Mouse (Mus musculus): ENCODE data around the gene Fstl1. TPM values are rescaled to one million over a fixed set of nuclear protein-coding genes. Genes with fewer than 3 reads are reported as not detected.

The Fstl1 gene
- polyA plus RNA-seq, 1 experiment from 2014 or later, result 420 TPM

GRCm38 (mm10) chr16:37878951-37879505, 102.4 kb downstream of the Fstl1 start:
- Histone ChIP-seq H3K9ac (ENCODE audit: low read length) (no peak overlapping the region), H3K4me2 (ENCODE audit: low read depth, low read length) (no peak overlapping the region), H3K4me3 (ENCODE audit: low read length) (no peak overlapping the region), H3K9me3 (replicated peaks; ENCODE audit: control insufficient read depth, low read length) (no peaks in the 10 kb centered on the region), H3K36me3 (ENCODE audit: control insufficient read depth, insufficient read depth) (peaks cover 43% of the 10 kb centered on the region), H3K27ac (ENCODE audit: low read length) (no peak overlapping the region), H3K27me3 (ENCODE audit: control insufficient read depth, insufficient read depth, low read length) (no peaks in the 10 kb centered on the region), H3K4me1 (ENCODE audit: control insufficient read depth, insufficient read depth, low read length) (peaks cover 10% of the 10 kb centered on the region)
- 90% methylated on average over 7 of the region's 7 CpGs for WGBS
- ATAC-seq (replicated peaks; ENCODE audit: extremely low read depth, insufficient read depth, low FRiP score), result no peak

DNA sequence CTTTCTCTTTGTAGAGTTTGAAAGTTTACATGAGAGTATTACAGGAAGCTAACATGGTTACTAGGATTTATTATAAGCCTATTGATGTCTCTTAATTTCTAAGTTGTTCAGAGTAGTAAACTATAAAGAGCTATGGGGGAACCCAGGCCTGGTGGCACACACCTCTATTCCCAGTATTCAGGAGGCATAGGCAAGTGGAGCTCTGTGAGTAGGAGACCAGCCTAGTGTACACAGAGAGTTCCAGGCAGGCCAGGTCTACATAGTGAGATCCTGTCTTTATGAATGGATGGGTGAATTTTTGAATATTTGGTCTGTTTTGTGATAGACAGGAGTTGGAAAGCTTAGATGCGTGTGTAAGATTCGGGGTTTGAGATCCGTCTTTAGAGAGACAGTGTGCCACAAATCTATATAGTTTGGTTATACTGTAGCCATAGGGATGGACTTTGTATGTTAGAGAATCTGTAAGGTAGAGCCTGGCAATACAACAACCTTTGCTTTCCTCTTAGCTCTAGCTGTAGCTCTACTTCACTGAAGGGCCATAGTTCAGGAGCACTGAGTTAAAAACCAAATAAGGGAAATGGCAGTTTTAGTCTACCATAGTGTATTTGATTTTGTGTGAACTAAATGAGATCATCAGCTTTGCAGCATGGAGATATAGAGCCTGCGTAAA, 103.2 kb downstream of the Fstl1 start:
- H3K4me3 ChIP-seq (ENCODE audit: low read length), result no peak overlapping the region
- H3K4me1 ChIP-seq (ENCODE audit: control insufficient read depth, insufficient read depth, low read length), result peaks cover 6% of the 10 kb centered on the region
- no peak overlapping the region for H3K9ac ChIP-seq (ENCODE audit: low read length)
- no peaks in the 10 kb centered on the region for H3K27me3 ChIP-seq (ENCODE audit: control insufficient read depth, insufficient read depth, low read length)
- H3K36me3 ChIP-seq (ENCODE audit: control insufficient read depth, insufficient read depth), result peaks cover 43% of the 10 kb centered on the region
- 94% methylated on average over 4 of the region's 4 CpGs for WGBS
- no peak overlapping the region for H3K27ac ChIP-seq (ENCODE audit: low read length)
- no peak for ATAC-seq (replicated peaks; ENCODE audit: extremely low read depth, insufficient read depth, low FRiP score)
- H3K9me3 ChIP-seq (replicated peaks; ENCODE audit: control insufficient read depth, low read length), result no peaks in the 10 kb centered on the region
- no peak overlapping the region for H3K4me2 ChIP-seq (ENCODE audit: low read depth, low read length)

GRCm38 (mm10) chr16:37881168-37881567, 104.5 kb downstream of the Fstl1 start:
- Histone ChIP-seq H3K27me3 (ENCODE audit: control insufficient read depth, insufficient read depth, low read length) (no peaks in the 10 kb centered on the region), H3K4me1 (ENCODE audit: control insufficient read depth, insufficient read depth, low read length) (peaks cover 5% of the 10 kb centered on the region), H3K4me3 (ENCODE audit: low read length) (no peak overlapping the region), H3K36me3 (ENCODE audit: control insufficient read depth, insufficient read depth) (peaks cover 43% of the 10 kb centered on the region), H3K4me2 (ENCODE audit: low read depth, low read length) (no peak overlapping the region), H3K9me3 (replicated peaks; ENCODE audit: control insufficient read depth, low read length) (no peaks in the 10 kb centered on the region), H3K9ac (ENCODE audit: low read length) (no peak overlapping the region), H3K27ac (ENCODE audit: low read length) (no peak overlapping the region)
- WGBS, result 55% methylated on average over 2 of the region's 2 CpGs
- ATAC-seq (replicated peaks; ENCODE audit: extremely low read depth, insufficient read depth, low FRiP score), result no peak

Other genes starting within 250 kb of the Fstl1 start
- 18.0 and 20.9 TPM in 2 replicates for gene Gtf2e1, start 237.1 kb upstream of the Fstl1 start, polyA plus RNA-seq (2015; fragmentation: Nextera tagmentation; extraction: Ambion mirVana)
- gene Rabl3, start 237.0 kb upstream of the Fstl1 start, polyA plus RNA-seq (2015; fragmentation: Nextera tagmentation; extraction: Ambion mirVana), result 19.9 and 20.4 TPM in 2 replicates
- 0.26 and 0.32 TPM in 2 replicates for gene Hgd, start 196.7 kb upstream of the Fstl1 start, polyA plus RNA-seq (2015; fragmentation: Nextera tagmentation; extraction: Ambion mirVana)
- gene Ndufb4, start 122.4 kb upstream of the Fstl1 start, polyA plus RNA-seq (2015; fragmentation: Nextera tagmentation; extraction: Ambion mirVana), result 86.9 and 106 TPM in 2 replicates
- 10.2 and 12.1 TPM in 2 replicates for gene Gm36028, start 84.3 kb downstream of the Fstl1 start, polyA plus RNA-seq (2015; fragmentation: Nextera tagmentation; extraction: Ambion mirVana)
- 35.7 and 36.2 TPM in 2 replicates for gene Lrrc58, start 91.5 kb downstream of the Fstl1 start, polyA plus RNA-seq (2015; fragmentation: Nextera tagmentation; extraction: Ambion mirVana)
- gene Gpr156, start 139.6 kb downstream of the Fstl1 start, polyA plus RNA-seq (2015; fragmentation: Nextera tagmentation; extraction: Ambion mirVana), result 0.18 and 0.22 TPM in 2 replicates